Mouse (Mus musculus) G1E-ER4 (cell line): ENCODE data around the gene Reg3d. TPM values are rescaled to one million over a fixed set of nuclear protein-coding genes. Genes with fewer than 3 reads are reported as not detected.
"Not testable (repeated sequence)": the region's sequence is repeated elsewhere in the genome, so short reads cannot be mapped to it uniquely, and the experiment has no call there.

ENCODE experiments used
- GATA1 ChIP-seq: IDR thresholded peaks from one replicate; pipeline ENCODE4 v1.8.0; 2012; ENCODE audit warnings: low read length, inconsistent platforms
- polyA plus RNA-seq: library from polyadenylated mRNA; stranded (reverse); fragments of >175 nt; gene quantifications from 2 replicates; pipeline ENCODE4 v1.2.3, GENCODE M21; 2012

Reg3d gene
- not detected in 2 replicates for polyA plus RNA-seq

DNA sequence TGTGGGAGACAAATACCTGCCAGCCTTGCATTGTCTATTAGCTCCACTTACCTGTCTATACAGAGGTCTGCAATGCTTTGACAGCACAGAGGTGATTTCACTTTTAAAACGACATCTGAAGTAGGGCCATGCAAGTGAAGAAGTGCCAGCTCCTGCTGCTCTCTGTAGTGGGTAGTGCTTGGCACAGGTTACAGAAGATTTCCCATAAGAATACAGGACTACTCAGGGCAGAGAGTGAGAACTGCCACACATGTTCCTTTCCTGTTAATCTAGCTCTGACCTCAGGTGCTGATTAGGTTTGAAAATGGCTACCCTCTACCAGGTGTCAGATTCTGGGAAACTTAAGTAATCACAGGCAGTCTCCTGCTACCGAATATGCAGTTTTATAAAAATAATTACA is at the start of gene Reg3d:
Gene Reg3d (minus strand): TSS at position 101 of the 400 bp plus-strand sequence.
- TF ChIP-seq GATA1: no peak

DNA sequence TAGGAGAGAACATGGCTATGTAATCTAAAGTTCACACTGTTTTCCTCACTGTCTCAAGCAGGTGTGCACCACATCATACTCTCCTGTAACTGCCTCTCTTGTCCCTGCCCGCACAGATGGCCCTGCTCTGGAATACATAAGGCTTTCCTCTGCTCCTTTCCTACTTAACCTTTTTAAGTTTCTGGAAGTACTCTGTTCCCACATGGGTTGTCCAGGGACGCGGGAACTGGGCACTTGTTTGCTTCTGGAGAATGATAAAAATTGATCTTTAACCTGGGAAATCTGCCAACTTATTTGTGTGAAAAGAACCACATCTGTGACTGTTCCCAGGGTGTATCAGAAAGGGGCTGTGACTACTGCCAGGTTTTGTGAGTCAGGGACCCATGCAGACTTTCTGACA is 46.8 kb upstream of the Reg3d start:
- no peak for TF ChIP-seq GATA1

DNA sequence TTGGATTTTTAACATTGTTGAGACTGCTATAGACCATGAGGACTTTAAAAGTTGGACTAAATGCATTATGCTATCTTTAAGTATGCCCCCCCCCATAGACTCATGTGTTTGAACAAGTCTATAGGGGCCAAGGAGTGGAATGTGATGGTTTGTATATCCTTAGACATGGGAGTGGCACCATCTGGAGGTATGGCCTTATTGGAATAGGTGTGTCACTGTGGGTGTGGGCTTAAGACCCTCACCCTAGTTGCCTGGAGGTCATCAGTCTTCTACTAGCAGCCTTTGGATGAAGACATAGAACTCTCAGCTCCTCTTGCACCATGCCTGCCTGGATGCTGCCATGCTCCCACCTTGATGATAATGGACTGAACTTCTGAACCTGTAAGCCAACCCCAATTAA is 43.7 kb upstream of the Reg3d start, which contains the start of gene Reg1:
Gene Reg1 (plus strand): TSS at position 301 of the 400 bp plus-strand sequence.
- TF ChIP-seq GATA1: not testable (repeated sequence)

DNA sequence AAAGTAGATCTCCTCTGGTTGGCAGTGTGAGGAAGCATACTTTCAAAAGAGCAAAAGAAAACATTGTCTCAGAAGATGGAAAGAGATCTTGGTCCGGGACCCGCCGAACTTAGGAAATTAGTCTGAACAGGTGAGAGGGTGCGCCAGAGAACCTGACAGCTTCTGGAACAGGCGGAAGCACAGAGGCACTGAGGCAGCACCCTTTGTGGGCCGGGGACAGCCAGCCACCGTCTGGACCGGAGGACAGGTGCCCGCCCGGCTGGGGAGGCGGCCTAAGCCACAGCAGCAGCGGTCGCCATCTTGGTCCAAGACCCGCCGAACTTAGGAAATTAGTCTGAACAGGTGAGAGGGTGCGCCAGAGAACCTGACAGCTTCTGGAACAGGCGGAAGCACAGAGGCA is 16.7 kb upstream of the Reg3d start, which contains the start of gene Reg2:
Gene Reg2 (plus strand): TSS at position 301 of the 400 bp plus-strand sequence.
- not testable (repeated sequence) for TF ChIP-seq GATA1

DNA sequence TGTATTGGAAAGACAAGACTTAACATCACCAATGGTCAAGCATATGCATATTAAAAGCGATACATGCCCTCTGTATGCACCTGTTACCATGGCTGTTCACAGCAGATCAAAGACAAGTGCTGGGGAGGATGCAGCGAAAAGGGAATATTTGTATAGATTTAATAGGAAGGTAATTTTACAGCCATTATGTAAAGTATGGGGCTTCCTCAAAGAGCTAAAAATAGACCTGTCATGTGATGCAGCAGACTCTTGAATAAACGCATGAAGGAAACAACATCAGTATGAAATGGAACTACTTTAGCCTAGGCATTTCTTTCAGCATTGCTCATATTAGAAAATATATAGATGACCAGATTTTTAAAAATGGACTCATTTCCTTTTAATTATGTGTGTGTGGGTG is 6.9 kb upstream of the Reg3d start:
- TF ChIP-seq GATA1: no peak

DNA sequence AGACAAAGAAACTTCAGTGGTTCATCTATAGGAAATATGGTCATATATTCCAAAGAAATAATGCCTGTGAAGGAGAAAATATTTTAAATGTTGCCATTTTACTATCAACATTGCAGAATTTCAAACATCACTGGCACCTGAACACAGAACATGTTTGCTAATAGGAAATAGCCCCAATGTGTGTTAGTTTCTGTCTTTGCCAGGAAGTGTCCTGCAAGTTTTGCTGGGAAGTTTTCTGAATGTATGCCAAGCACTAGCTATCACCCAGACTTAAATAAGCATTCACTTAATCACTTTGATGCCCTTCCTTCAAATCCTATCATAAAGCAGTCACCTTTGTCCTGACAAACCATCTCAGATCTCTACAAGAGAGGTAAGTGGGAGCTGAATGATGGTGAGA is 1.7 kb upstream of the Reg3d start, which contains the start of gene Reg3a:
Gene Reg3a (plus strand): TSS at position 301 of the 400 bp plus-strand sequence.
- no peak for TF ChIP-seq GATA1

DNA sequence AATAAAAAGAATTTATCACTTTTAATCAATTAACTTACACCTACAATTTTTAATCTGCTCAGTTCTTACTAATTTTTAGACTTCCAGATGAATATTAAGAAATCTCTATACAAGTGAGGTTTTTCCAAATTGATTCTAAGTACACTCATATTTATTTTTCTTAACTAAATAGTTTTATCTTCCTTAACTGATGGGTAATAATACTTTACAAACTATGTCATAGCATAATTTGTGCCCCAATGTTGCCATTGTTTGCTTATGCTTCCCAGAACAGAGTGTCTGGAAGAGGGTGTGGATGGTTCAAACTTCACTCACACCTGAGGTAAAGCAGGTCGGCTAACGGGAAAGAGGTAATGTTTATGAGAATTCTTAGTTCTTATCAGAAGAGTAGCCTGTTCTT is 8.3 kb downstream of the Reg3d start, which contains the start of gene Reg3b:
Gene Reg3b (plus strand): TSS at position 301 of the 400 bp plus-strand sequence.
- no peak for TF ChIP-seq GATA1

DNA sequence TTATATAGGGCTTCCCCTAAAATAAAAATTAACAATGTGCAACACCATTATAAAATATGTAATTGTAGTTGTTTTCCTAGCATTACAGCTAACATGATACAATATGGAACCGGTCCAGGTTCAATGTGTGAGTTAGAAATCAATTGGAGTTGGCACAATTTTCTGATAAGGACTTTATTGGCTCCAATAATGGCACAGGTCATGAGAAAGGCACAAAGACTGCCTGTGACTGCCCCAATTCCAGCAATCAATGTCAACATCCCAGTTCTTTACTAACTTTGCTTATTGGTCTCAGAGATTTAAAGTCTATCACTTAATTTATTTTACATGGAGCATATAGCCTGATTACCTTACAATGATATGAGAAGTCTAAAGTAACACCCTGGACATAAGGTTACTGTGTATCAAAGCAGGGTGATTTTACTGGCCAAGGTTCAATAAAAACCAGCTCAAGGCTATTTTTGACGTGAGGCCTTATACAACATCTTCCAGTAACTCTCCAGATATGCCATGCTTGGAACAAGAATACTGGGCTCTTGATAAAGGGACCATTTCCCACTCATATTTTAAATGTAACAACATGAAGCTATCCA is 16.6 kb downstream of the Reg3d start:
- no peak for TF ChIP-seq GATA1

DNA sequence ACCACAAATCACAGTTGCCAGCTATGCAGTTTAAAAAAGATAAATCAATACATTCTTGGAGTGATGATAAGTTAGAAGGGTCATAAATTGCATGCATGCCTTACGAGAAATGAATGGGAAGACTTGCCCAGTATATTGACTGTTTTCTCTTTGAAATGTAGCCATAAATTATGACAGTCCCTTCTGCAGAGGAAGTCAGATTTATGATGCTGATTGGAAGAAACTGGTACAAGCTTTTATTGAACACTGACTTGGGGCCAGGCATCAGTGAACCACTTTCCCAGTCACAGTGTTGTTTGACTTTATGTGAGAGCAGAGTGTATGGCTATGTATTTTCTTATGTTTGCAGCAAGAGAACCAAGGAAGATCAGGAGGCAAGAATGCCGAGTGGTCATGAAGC is 37.0 kb downstream of the Reg3d start:
- no peak for TF ChIP-seq GATA1

DNA sequence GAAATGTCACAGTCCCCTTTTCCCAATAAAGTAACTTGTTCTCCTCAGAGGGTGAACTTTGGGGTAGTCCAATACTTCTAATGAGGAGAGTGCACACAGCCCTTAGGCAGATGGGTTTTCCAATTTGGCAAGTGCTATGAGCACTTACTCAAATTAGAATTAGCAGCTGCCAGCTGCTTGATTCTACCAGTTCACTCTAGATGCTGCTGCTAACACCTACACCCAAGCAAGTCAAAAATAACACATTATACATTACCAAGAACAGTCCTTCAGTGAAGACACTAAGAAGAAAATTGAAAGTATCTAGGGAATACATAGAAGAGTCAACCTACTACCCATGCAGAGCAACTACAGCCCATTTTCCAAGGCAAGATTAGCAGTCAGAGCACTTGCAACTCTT is 38.4 kb downstream of the Reg3d start:
- TF ChIP-seq GATA1: no peak

DNA sequence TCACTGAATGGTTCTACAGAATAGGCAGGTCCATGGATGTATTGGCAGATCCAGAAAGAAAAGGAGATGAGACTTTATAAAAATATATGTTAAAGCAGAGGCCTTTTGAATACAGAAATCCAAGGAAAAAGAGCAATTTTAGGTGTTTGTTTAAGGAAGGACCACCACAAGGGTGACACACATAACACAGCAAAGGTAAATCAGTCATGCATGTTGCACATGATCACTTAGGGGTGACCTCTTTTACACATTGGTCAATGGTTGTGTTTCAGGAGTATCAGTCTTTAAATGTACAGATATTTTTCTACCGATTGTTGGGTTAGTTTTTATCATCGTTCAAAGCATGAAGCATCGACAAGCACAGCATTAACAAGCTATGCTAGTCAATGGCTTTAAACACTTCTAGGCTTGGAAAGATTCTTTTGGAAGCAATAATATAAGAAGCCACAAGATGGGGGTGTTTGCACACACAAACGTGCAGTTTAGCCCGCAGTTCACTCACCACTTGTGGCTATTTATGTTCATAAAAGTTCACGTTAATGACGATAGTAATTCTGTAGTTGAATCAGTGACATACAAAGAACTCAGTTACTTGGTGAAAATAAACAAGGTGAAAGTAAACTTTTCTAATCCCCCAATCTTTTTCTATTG is 46.6 kb downstream of the Reg3d start:
- TF ChIP-seq GATA1: no peak

DNA sequence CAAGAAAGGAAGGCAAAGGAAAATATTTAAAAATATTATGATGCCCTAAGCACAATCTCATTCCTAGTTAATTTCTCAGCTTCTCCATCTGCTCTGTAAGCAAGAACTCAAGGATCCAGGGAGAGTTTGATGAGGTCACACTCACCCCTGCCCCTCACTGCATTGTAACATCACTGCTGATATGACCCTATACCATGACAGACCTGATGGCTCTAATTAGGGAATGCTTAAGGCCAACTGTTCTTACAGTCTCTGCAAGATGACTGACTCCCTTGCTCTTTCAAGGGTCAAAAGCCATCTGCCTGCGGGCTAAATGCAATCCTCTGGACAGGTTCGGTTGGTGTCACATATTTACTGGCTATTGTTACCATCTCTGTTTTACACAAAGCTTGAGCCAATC is 49.5 kb downstream of the Reg3d start:
- TF ChIP-seq GATA1: no peak

DNA sequence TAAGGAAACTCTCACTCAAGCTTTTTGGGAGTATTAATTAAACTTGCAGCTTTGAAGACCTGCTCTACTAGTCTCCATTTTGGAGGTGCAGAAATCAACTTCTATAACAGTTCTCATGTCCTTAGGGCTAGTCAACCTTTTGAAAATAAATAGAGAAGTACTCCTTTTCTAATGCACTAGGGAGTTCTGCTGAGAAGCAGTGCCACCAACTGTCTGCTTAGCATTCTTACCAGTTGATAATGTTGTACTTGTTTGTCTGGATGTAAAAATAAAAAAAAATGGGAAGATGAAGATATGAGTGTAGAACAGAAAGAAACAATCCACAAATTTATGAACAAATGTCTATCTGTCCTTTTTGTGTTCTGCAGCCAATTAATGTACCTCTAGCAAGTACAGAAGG is 50.9 kb downstream of the Reg3d start:
- TF ChIP-seq GATA1: no peak

Other genes with a start within 250 kb of the Reg3d start
- not detected in 2 replicates for gene Reg3b, start 8.2 kb downstream of the Reg3d start, polyA plus RNA-seq
- gene Reg3a, start 1.8 kb upstream of the Reg3d start, polyA plus RNA-seq: not detected in 2 replicates
- not detected in 2 replicates for gene Reg2, start 16.8 kb upstream of the Reg3d start, polyA plus RNA-seq
- not detected in 2 replicates for gene Reg1, start 43.8 kb upstream of the Reg3d start, polyA plus RNA-seq
- not detected in 2 replicates for gene Reg3g, start 90.0 kb upstream of the Reg3d start, polyA plus RNA-seq